Mouse (Mus musculus) embryonic facial prominence, embryonic 11.5 days (tissue): ENCODE measurements at regions not wholly inside any gene's neighbourhood (a gene's known extent, or its start where the extent isn't known, plus 50 kb on each side); places are given as distances from the start of the nearest gene placed in this dataset.
A peak's percentile ranks its signal among the peaks of the same experiment; 100 is the strongest.
"Not testable (repeated sequence)": the region's sequence is repeated elsewhere in the genome, so short reads cannot be mapped to it uniquely, and the experiment has no call there.

Experiments
- ATAC-seq: fragments of 200-750 bp; cut with Nextera tagmentation; replicated peaks from 2 replicates; pipeline ENCODE4 v1.8.0; 2017; ENCODE audit warnings: low read depth; ENCODE audit not compliant: insufficient number of reproducible peaks, low FRiP score, low TSS enrichment
- DNase-seq: peaks from one replicate; pipeline ENCODE4 v3.0.0-alpha.2; 2015; ENCODE audit warnings: low spot score
- H3K27ac ChIP-seq: fragments of 300-500 bp; sonication (generic); replicated peaks from 2 replicates; pipeline ENCODE4 v1.5.1; 2014; ENCODE audit warnings: mild to moderate bottlenecking, low read depth, low read length, control low read depth
- H3K27me3 ChIP-seq: fragments of 300-500 bp; sonication (generic); 2 replicates; pipeline ENCODE4 v1.6.1; 2014; ENCODE audit warnings: mild to moderate bottlenecking, low read length, moderate library complexity, mixed read lengths; ENCODE audit not compliant: control insufficient read depth, insufficient read depth
- H3K36me3 ChIP-seq: fragments of 300-500 bp; sonication (generic); replicated peaks from 2 replicates; pipeline ENCODE4 v1.6.1; 2014; ENCODE audit warnings: low read depth, mild to moderate bottlenecking, low read length, moderate library complexity, mixed read lengths; ENCODE audit not compliant: control insufficient read depth, insufficient read depth
- H3K4me1 ChIP-seq: fragments of 300-500 bp; sonication (generic); 2 replicates; pipeline ENCODE4 v1.6.1; 2014; ENCODE audit warnings: low read length, mixed read lengths; ENCODE audit not compliant: control insufficient read depth, insufficient read depth
- H3K4me2 ChIP-seq: fragments of 300-500 bp; sonication (generic); 2 replicates; pipeline ENCODE4 v1.6.1; 2014; ENCODE audit warnings: low read depth, mild to moderate bottlenecking, control low read depth, low read length, moderate library complexity
- H3K4me3 ChIP-seq: fragments of 300-500 bp; sonication (generic); 2 replicates; pipeline ENCODE4 v1.5.1; 2014; ENCODE audit warnings: low read depth, low read length, control low read depth
- H3K9ac ChIP-seq: fragments of 300-500 bp; sonication (generic); replicated peaks from 2 replicates; pipeline ENCODE4 v1.6.1; 2014; ENCODE audit warnings: mild to moderate bottlenecking, control low read depth, low read length
- H3K9me3 ChIP-seq: fragments of 300-500 bp; sonication (generic); replicated peaks from 2 replicates; pipeline ENCODE4 v1.6.1; 2016; ENCODE audit warnings: mild to moderate bottlenecking, low read length, inconsistent platforms, mixed read lengths; ENCODE audit not compliant: control insufficient read depth
- WGBS: fragments of 180-500 bp; shearing (Covaris S2); extraction: QIAGEN DNeasy Blood & Tissue Kit; methylation state at CpG from one replicate; pipeline ENCODE4 v1.1.7; 2014; 5-methylcytosine and 5-hydroxymethylcytosine counted together

DNA sequence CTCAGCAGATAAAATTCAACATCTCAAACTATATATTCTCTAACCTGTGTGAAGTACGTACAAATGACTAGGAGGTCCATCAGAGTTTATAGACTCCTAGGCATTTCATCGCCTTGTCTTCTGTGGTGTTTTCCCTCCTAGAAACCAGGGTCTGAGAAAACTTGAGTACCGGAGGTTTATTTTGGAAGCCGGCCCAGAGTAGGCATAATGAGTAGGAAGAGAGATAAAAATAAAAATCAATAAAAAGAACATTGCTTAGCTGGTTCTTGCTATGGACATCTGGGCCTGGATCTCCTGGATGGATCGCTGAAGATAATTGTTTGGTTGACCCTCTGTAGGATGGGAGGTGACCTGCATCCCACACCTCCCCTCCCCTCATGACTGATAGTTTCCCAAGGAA is 81.5 kb upstream of the Mocs1 start:
- Histone ChIP-seq H3K36me3 (no peaks in the 10 kb centered on the region), H3K4me2 (no peak overlapping the region), H3K4me1 (no peaks in the 10 kb centered on the region), H3K27me3 (no peaks in the 10 kb centered on the region), H3K9ac (no peak overlapping the region), H3K9me3 (no peaks in the 10 kb centered on the region), H3K4me3 (no peak overlapping the region), H3K27ac (no peak overlapping the region)
- ATAC-seq (no peak), DNase-seq (no peak)
- WGBS = 90% methylated on average over 5 of the region's 5 CpGs

DNA sequence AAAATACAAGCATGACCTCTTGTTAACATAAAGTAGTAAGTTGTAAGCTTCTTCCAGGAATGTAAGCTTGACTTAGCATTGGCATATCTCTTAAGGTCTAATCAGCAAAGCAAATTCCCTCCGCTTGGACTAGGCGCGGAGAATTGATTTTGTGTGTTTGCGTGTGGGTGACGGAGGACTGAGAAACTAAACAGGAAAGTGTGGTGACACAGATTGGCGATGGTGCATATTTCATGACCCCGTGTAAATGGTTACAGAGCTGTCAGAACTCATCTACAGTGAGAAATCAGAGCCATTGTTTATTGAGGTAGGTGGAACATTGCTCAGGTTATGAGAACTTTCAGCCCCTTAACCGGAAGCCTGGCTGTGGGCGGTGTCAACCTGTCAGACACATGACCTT is 78.8 kb upstream of the Mocs1 start:
- Histone ChIP-seq H3K9me3 (no peaks in the 10 kb centered on the region), H3K27ac (no peak overlapping the region), H3K4me3 (no peak overlapping the region), H3K9ac (no peak overlapping the region), H3K4me1 (no peaks in the 10 kb centered on the region), H3K36me3 (no peaks in the 10 kb centered on the region), H3K27me3 (no peaks in the 10 kb centered on the region), H3K4me2 (no peak overlapping the region)
- DNase-seq = peak; percentile 17
- 81% methylated on average over 9 of the region's 9 CpGs for WGBS
- ATAC-seq = no peak

DNA sequence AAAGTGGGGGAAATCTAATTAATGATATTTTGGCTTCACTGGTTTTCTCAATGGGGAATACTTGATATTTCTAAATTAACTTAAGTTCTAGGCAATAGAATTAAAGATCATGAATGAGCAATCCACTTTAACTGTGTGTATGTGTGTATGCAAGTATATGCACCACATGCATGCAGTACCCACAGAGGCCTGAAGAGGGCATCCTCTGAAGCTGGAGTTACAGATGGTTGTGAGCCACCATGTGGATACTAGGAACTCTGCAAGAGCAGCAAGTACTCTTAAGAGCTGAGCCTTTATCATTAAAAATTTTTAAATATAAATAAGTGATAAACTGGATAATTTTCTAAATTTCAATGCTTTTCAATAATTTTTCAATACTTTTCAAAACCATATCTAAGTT is 69.0 kb upstream of the Mocs1 start:
- H3K9me3 ChIP-seq = no peaks in the 10 kb centered on the region
- no peaks in the 10 kb centered on the region for H3K4me1 ChIP-seq
- no peaks in the 10 kb centered on the region for H3K27me3 ChIP-seq
- no peak overlapping the region for H3K9ac ChIP-seq
- H3K4me3 ChIP-seq = no peak overlapping the region
- DNase-seq (peak; percentile 14), ATAC-seq (no peak)
- H3K4me2 ChIP-seq = no peak overlapping the region
- H3K36me3 ChIP-seq = no peaks in the 10 kb centered on the region
- H3K27ac ChIP-seq = no peak overlapping the region

DNA sequence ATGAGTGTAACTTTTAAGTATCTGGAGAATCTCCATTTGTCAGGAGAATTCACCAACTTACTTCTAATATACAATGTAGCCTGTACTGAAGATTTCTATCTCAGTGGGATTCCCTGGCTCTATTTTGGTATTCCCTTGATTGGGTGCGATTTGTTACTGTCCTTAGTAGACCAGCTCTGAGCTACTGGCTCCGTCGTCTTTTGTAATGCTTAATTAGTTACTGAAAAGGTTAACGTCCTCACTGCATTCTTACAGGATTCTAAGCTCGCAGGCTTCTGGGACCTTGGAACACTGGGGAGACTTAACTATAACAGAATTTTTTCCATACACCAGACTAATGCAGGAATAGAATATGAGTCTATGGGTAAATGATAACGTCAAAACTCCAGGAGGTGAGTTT is 67.9 kb upstream of the Mocs1 start:
- H3K27me3 ChIP-seq, ATAC-seq, H3K4me1 ChIP-seq, DNase-seq, H3K4me2 ChIP-seq, H3K27ac ChIP-seq, H3K9ac ChIP-seq, H3K9me3 ChIP-seq, H3K4me3 ChIP-seq, H3K36me3 ChIP-seq: not testable (repeated sequence)
- WGBS = 41% methylated on average over 6 of the region's 6 CpGs

DNA sequence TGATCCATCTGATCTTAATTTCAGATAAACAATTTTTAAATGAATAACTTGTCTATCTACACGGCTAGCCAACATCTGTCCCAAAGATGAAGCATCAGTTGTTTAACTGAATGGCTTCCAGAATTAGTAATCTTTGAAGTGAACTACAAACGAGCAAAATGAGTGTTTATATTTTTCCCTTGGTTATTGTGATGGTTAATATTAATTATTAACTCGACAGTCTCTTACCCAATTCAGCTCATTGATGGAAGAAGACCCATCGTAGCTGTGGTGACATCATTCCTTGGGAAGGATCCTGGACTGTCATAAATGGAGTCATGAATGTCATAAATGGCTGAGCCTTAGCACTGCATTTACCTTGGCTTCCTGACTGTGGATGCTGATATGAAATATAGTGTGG is 60.4 kb upstream of the Mocs1 start:
- no peak for ATAC-seq
- Histone ChIP-seq H3K4me3 (no peak overlapping the region), H3K27me3 (no peaks in the 10 kb centered on the region), H3K4me1 (no peaks in the 10 kb centered on the region), H3K27ac (no peak overlapping the region), H3K9me3 (no peaks in the 10 kb centered on the region), H3K36me3 (no peaks in the 10 kb centered on the region), H3K9ac (no peak overlapping the region), H3K4me2 (no peak overlapping the region)
- WGBS = 78% methylated on average over 4 of the region's 4 CpGs
- DNase-seq = no peak

DNA sequence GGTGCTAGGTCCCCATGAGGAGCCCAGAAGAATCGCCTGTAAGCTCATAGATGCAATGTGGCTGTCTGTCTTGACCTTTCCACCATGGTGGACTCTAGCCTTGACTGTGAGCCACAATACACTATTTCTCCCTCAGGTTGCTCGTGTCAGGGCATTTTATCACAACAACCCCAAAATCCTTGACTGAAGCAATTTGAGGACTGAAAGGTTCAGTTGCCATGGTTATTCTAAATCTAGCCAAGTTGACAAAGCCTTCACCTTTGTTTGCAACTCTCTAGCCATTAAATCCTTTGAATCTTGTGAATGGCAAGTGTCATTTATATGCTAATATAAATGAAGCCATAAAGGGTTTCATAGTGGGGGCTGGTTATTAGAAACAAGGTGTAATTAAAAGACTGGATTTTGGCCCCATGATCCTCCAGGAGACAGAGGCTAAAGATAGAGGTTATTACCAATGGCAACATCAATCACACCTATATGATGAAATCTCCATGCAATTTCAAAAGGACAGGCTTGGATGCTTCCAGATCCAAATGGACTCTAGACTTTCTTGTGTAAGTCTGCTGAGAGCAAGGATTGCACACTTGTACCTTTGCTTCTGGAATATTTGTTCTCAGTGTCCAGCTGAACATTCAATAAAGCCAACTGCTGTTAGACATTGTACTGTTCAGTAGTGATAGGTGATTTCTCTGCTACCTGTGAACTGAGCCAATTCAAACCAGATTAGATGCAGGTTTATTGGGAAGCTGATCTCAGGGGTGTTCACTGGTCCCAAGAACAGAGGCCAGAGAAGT is 59.5 kb upstream of the Mocs1 start:
- Histone ChIP-seq H3K4me3 (no peak overlapping the region), H3K4me2 (no peak overlapping the region), H3K9me3 (no peaks in the 10 kb centered on the region), H3K9ac (no peak overlapping the region), H3K4me1 (no peaks in the 10 kb centered on the region), H3K36me3 (no peaks in the 10 kb centered on the region), H3K27me3 (no peaks in the 10 kb centered on the region), H3K27ac (no peak overlapping the region)
- no peak for DNase-seq
- no peak for ATAC-seq
- WGBS = 81% methylated on average over 2 of the region's 2 CpGs

DNA sequence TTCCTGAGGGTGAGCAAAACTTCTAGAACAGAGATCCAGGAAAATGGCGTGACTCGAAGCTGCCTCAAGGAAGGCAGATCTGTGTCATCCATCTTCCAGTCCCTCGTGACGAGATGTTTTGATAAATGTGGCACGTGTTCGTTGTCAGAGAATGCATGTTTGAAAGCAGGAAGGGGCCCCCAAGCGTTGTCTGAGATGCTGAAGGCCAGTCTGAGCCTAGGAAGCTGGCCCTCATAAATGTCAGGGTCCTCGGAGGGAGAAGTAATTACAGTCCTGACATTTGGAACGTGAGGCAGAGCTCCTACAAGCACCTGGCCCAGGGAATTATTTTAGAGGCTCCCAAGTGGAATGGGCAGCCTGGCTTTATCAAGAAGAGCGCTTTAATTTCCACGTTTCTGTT is 50.5 kb upstream of the Mocs1 start:
- WGBS = 71% methylated on average over 11 of the region's 11 CpGs
- H3K4me3 ChIP-seq = no peak overlapping the region
- no peaks in the 10 kb centered on the region for H3K9me3 ChIP-seq
- ATAC-seq (no peak), DNase-seq (no peak)
- no peaks in the 10 kb centered on the region for H3K4me1 ChIP-seq
- no peak overlapping the region for H3K27ac ChIP-seq
- no peak overlapping the region for H3K4me2 ChIP-seq
- no peaks in the 10 kb centered on the region for H3K36me3 ChIP-seq
- H3K9ac ChIP-seq = no peak overlapping the region
- no peaks in the 10 kb centered on the region for H3K27me3 ChIP-seq
